Mouse (Mus musculus): Measurements from ENCODE around the gene Hnrnpab. TPM values are rescaled to one million over a fixed set of nuclear protein-coding genes. Genes with fewer than 3 reads are reported as not detected.
"Not testable (repeated sequence)": the region's sequence is repeated elsewhere in the genome, so short reads cannot be mapped to it uniquely, and the experiment has no call there.

Gene Hnrnpab
- total RNA-seq, 2 experiments from 2014 or later = 132 TPM

DNA sequence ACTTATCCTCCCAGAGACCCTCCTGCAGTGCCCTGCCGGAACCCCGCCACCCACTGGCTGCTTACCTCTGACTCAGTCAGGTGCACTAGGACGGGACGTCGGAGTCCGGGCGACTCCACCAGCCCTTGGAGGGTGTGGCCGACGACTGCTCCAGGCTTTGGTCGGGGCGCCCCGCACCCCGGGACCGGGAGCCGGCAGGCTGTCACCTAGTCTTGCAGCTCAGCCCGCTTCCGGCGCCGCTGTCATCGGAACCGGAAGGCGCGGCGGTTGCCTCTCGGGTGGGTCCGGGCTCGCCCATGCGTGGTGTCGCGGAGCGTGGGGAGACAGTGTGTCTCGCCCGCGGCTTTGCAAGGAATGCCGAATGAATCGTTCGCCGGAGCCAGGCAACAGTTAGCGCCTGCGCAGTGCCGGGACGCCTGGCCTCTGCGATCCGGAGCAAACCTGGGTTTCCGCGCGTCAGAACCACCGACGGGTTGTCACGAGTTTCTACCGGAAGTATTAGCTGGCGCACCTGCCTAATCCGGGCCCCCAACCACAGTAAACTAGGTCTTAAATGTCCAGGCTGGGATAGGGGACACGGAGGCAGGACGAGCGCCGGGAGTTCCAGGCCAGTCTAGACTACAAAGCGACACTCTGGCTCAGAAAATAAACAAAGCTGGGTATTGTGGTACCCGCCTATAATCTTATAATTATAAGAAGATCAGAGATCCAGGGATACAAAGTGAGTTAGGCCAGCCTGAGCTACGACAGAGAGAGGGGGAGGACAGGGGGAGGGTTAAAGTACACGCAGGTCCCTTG is 29.1 kb upstream of the Hnrnpab start, which contains the start of gene Rmnd5b:
Gene Rmnd5b (minus strand): TSS at position 372 of the 798 bp plus-strand sequence.
- peak; percentile 91 to 96 for DNase-seq (ENCODE audit: low spot score in 2 of 2)

DNA sequence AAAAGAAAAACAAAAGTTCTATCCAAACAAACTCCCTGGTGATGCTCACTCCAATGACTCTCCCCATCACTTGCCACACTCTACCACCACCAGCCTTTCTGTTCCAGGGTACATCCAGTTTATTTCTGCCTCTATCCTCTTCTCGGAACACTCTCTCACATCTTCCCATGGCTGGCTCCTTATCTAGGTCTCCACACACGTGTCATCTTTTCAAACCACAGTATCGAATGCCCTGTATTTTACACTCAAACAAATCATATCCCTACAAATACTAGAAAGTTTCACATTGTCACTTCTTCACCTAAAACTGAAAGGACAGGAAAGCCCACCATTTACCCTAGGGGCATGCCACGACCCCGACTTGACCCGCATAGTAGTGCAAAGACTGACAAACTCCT is 28.5 kb upstream of the Hnrnpab start:
- no peak for DNase-seq (ENCODE audit: low spot score in 2 of 2)

DNA sequence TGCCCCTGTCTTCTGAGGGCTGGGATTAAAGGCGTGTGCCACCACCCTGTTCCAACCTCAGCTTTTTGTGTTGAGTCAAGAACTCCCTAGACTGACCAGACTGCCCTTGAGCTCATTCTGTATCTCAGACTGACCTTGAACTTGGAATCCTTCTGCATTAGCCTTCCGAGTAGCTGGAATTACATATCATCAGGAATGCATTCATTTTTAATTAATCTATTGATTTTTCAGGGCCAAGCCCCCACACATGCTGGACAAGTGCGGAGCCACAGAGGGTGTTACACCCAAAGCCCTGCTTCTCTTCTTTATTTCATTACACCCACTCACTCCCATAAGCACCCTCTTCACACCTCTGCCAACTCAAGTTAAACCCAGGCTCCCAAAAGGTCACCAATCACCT is 27.1 kb upstream of the Hnrnpab start:
- DNase-seq (ENCODE audit: low spot score in 2 of 2) = no peak

DNA sequence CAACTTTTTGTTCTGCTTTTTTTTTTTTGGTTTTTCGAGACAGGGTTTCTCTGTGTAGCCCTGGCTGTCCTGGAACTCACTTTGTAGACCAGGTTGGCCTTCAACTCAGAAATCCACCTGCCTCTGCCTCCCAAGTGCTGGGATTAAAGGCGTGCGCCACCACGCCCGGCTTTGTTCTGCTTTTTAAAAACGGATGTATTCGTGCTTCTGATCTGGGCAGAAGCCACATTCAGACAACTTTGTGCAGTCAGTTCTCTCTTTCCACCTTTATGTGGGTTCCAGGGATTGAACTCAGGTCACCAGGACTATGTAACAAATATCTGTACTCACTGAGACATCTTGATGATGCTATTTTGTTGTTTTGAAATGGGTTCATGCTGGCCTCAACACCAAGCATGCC is 26.6 kb upstream of the Hnrnpab start:
- DNase-seq (ENCODE audit: low spot score in 2 of 2) = not testable (repeated sequence)

DNA sequence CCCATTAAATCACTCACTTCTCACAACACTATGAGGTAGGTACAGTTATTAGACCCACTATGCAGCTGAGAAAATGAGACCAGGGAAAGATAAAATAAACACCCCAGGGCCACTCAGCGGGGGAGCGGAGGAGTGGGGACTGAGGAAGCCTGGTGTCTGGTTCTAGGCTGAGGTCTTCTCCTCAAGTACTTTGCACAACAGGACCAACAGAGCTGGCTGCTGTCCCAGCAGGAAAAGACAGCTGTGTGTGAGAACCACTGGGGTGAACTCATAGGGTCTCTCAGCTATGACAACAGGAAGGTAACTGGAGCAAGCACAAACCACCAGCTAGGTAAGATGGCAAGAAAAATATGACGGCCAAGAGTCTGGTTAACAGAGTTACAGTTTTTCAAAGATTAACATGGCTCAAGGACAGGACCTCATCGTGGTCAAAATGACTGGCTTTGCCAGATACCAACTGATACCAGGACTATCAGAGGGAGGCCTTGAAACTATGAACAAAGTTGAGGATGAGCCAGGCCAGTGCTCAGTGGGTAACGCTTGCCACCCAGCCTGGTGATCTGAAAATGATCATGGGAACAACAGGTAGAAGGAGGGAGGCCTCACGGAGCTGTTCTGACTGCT is 25.6 kb upstream of the Hnrnpab start:
- no peak for DNase-seq (ENCODE audit: low spot score in 2 of 2)

DNA sequence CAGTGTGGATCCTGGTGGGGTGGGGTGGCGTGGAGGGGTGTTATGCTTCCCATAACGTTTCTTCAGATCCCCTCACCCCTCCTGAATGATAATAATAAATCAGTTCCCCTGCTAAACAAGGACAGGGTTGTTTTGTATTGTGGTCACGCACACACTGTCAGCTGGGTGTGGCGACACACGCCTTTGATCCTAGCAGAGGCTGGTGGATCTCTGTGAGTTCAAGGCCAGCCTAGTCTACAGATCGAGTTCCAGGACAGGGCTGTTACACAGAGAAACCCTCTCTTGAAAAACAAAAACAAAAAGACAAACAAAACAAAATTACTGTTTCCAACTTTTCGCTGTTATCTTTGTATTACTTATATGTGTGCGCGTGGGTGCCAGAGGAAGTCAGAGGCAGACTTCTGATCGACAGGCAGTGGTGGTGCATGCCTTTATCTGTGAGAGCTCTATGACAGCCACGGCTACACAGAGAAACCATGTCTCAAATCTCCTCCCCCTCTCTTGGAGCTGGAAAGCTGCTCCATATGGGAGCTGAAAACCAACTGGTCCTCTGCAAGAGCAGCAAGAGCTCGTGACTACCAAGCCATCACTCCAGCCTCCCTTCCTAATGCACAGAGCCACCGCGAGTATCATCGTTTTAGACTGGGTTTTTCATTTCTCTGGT is 23.1 kb upstream of the Hnrnpab start:
- DNase-seq (ENCODE audit: low spot score in 2 of 2) = peak; percentile 29 to 63

DNA sequence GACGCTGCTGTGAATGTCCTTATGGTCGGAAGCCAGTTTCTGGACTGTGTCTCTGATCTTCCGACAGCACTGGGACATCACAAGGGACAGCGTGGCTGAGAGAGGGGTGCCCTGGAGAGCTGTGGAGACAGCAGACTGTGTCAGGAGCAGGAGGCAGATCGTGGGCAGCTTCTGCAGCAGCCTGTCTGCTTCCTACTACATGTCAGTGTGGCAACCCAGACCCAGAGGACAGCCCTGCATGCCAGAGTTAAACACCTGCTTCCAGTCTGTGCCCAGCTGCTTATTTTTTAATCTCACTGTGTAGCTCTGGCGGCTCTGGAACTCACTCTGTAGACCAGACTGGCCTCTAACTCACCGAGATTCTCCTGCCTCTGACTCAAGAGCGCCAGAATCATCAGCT is 21.3 kb upstream of the Hnrnpab start:
- DNase-seq (ENCODE audit: low spot score in 2 of 2) = peak in 1 of 2 experiments; percentile 36

DNA sequence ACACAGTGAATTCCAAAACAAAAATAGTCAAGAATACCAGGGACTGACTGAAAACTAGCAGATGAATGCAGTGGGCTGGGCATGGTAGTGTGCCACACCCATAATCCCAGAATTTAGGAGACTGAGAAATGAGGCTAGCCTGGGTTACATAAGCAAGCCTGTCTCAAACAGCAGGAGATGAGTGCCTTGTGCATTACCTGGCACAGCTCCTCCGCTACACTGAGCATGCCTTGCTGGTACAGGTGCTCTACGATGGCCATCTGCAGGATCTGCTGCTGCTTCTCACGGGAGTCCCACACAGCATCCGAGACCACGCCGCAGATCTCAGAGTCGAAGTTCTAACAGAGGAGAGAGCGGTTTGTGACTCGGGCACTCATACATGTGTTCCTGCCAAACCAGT is 20.8 kb upstream of the Hnrnpab start:
- DNase-seq (ENCODE audit: low spot score in 2 of 2) = peak; percentile 31 to 47

DNA sequence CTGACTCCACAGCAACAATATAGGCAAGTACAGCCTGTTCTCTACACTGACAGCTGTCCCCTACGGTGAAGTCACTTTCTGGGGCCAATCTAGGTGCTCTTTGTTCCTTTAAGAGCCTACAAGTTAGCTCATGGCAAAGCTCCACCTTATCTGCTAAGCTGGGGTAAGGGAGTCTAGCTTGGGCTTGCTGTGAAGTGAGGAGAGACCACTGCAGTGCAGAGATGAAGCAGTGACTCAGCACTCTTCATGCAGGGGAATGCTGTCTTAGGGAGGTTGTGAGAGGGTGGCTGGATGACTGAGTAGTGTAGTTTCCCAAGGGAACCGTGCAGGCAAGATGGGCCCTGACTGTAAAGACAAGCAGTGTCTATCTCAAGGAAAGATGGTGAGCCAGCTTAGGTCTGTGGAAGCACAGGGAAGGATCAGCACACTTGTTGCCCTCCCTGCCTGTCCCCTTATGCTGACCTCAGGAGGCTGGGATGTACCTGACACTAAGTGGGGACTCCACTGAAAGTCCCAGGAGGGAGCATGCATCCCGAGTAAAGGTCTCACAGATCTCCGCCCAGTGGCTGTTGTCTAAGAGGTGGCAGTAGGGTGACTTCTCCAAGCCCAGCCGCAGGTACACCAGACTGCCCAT is 18.7 kb upstream of the Hnrnpab start:
- DNase-seq (ENCODE audit: low spot score in 2 of 2) = no peak

DNA sequence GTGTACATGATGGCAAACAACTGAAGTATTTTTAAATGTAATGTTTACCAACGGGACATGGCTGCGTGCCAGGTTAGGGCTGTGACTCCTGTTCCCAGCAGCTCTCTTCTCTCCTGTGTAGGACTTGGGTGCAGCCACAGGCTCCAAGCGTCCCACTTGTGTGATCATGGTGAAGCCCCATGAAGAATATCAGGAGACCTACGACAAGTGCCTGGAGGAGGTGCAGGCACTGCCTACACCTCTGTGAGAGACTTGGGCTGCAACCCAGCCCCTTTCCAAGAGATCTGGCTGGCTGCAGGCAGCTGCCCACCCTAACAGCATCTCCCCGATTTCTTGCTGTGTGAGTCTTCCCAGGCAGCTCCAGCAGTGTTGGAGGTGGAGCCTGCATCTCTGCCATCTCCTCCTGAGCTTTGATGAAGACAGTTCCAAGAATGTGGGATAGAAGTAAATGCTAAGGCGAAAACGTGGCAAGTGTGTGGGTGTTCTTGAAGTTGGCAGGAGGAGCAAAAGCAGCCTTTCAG is 16.4 kb upstream of the Hnrnpab start:
- peak; percentile 76 to 85 for DNase-seq (ENCODE audit: low spot score in 2 of 2)

DNA sequence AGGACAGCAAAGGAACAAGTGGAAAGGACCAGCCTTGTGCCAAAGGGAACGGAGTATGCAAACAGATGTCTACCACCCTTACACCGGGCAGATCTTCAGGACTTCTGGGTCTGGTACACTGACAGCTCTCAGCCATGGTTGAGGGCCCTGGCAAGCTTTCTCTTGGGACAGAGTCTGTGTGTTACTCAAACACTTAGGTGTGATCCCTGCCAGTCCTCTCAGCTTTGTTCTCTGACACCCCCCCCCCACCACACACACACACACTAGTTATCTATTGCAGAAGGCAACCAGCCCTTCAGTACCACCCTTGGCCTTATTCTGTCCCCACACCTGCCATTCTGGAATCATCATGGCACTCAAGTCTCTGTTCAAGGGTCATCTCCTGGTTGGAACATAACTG is 15.1 kb upstream of the Hnrnpab start:
- no peak for DNase-seq (ENCODE audit: low spot score in 2 of 2)

DNA sequence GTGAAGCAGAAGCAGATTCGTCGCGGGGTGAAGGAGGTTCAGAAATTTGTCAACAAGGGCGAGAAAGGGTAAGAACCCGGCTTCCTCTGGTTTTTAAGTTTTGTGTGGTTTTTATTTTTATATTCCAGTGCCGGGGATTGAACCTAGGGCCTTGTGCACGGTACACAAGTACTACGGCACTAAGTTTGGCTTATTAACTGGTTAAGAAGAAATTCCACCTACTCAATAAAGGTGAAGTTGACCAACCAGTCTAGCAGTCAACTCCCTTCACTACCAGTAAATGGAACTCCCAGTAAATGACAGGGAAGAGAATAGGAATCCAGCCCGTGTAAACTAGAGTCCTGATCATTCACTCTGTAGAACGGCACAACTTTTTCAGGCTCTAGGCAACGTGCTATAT is 13.4 kb upstream of the Hnrnpab start:
- DNase-seq (ENCODE audit: low spot score in 2 of 2) = no peak

DNA sequence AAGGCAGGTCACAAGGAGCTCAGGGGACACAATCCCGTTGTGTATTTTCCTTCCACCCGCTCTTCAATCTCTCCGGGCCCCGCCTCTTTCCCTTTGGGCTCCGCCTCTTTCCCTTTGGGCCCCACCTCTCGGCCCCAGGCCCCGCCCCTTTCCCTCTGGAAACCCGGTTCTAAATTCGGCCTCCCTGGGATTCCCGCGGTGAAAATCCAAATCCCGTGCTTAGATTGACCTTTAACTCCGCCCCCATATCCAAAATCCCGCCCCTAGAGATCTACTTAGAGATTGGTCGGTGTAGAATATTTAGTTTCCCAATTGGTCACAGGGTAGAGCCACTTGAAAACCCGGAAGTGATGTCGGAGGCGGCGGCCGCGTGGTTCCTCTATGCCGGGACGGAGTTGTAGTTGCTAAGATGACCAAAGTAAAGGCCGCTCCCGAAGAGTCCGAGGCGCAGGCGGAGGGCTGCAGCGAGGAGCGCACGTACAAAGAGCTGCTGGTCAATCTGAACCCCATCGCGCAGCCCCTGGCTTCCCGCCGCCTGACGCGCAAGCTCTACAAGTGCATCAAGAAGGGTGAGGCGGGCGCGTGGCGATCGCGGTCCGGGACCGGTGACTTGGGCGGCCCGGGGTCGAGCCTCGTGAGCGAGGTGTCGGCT is 12.9 kb upstream of the Hnrnpab start, which contains the start of gene Nhp2:
Gene Nhp2 (plus strand): TSS at position 327 of the 652 bp plus-strand sequence.
- peak; percentile 82 to 87 for DNase-seq (ENCODE audit: low spot score in 2 of 2)

DNA sequence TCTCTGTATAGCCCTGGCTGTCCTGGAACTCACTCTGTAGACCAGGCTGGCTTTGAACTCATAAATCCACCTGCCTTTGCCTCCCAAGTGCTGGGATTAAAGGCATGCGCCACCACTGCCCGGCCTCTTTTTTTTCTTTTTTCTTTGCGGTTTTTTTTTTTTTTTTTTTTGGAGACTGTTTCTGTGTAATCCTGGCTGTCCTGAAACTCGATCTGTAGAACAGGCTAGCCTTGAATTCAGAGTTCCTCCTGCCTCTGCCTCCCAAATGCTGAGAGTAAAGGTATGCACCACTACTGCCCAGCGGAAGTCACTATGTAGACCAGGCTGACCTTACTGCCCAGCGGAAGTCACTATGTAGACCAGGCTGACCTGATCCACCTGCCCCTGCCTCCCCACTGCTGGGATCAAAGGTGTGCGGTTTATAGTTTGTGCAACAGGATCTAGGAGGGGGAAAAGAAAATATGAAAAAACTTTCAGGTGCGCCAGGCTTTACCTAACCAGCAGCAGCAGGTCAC is 12.3 kb upstream of the Hnrnpab start:
- no peak for DNase-seq (ENCODE audit: low spot score in 2 of 2)

DNA sequence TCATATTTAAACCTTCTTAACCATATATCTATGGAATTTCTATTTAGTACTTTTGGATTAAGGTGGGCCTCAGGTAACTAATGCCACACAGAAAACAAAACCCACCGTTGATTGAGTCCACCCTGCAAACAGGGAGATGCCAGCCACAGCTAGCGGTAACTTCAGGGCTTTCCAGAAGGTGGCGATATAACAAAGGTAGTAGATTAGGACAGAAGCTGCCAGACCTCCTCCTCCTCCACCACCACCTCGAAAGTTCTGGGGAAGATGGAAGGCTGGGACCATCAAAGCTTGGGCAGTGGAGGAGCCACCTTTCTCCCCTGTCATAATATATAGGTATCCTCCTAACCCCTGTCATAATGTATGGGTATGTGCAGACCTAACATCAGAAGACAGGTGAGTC is 11.0 kb upstream of the Hnrnpab start:
- peak; percentile 71 to 79 for DNase-seq (ENCODE audit: low spot score in 2 of 2)

DNA sequence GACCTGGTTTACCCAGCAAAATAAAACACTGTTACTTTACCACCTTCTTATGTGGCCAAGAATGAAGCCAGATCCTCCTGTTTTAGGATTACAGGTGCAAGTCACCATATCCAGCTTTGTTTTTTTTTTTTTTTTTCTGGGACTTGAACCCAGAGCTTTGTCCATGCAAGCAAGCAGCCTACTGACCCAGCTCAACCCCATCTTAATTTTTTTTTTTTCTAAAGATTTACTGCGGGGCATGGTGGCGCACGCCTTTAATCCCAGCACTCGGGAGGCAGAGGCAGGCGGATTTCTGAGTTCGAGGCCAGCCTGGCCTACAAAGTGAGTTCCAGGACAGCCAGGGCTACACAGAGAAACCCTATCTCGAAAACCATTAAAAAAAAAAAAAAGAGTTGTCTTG is 9.5 kb upstream of the Hnrnpab start:
- not testable (repeated sequence) for DNase-seq (ENCODE audit: low spot score in 2 of 2)

DNA sequence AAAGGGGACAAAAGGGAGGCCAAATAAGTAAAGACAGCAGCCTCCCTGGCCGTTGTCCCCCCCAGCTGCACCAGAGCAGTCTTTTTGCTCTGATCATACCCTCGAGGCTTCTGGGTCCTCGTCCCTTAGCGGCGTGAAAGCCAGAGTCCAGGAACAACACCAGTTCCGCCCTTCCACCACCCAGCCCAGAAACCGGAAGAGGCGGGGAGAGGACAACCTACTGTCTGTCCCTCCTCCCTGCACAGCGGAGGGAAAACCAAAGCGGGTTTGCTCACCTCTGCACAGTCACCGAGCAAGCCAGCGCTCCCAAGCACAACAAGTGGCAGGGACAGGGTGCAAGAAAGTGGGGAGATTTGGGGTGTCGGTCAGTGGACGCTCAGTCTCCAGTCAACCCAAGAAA is 9.0 kb upstream of the Hnrnpab start:
- peak; percentile 36 to 40 for DNase-seq (ENCODE audit: low spot score in 2 of 2)

DNA sequence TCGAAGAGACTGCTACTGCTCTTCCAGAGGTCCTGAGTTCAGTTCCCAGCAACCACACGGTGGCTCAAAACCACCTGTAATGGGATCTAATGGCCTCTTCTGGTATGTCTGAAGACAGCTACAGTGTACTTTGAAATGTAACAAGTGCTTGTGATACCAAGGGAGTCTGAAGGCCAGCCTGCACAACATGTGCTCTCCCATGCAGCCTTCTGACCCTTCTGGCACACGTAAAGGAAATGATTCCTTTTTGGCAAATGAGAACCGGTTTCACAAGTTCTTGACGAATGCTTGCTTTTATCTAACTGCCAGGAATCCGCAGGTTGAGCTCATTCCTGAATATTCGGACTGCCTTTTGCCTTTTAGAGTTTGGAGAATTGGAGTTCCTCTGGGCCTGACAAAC is 8.5 kb upstream of the Hnrnpab start:
- no peak for DNase-seq (ENCODE audit: low spot score in 2 of 2)

DNA sequence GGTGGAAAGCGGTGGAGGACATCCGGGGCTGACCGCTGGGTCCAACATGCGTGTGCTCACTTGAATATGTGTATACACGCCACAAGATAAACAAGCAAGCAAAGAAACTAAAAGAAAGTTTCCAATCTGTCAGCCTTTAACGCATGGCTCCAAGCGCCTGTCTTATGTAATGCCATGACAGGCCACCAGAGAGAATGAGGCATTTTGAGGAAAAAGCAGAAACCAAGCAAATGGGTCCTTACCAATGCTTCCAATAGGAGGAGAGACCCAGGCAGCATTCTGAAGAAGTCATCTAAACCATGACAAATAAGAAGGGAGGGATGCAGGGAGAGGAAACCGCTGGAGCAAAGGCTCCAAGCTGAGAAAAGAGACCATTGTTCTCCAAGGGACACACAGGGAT is 7.6 kb upstream of the Hnrnpab start:
- DNase-seq (ENCODE audit: low spot score in 2 of 2) = no peak

DNA sequence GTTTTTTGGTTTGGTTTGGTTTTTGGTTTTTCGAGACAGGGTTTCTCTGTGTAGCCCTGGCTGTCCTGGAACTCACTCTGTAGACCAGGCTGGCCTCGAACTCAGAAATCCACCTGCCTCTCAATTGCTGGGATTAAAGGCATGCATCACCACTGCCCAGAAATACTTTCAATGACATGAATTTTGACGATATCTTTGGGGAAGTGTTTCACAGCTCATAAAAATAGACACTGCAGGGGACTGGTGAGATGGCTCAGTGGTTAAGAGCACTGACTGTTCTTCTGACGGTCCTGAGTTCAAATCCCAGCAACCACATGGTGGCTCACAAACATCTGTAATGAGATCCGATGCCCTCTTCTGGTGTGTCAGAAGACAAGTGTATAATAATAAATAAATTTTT is 3.3 kb upstream of the Hnrnpab start:
- not testable (repeated sequence) for DNase-seq (ENCODE audit: low spot score in 2 of 2)

All from left cerebral cortex, adult 18-20 months (tissue).